Mouse (Mus musculus): ENCODE data around the gene Olfr399.

The Olfr399 gene

DNA sequence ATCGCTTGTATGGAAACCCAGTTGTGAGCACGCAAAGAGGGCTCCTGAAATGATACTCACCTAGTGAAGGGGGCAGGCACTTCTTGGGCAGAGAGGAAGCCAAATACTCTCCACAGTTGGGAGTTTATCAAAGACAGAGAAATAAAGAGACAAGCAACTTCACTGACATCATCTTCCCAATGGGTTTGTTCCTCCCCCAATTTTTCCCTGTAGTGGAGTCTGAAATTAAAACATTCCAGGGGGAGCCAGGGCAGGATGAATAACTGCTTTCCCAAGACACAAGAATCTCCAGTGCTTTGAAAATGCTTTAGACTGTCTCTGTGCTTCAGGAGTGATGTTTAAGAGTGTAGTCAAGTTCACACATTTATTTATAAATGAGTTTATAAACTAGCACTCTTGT, at the start of gene Olfr399, which contains the start of gene Olfr139:
TSS of gene Olfr399 (minus strand) at position 165 of the 400 bp plus-strand sequence.
TSS of gene Olfr139 (minus strand) at position 101 of the 400 bp plus-strand sequence.
- no peak for DNase-seq (ENCODE audit: low read depth)

DNA sequence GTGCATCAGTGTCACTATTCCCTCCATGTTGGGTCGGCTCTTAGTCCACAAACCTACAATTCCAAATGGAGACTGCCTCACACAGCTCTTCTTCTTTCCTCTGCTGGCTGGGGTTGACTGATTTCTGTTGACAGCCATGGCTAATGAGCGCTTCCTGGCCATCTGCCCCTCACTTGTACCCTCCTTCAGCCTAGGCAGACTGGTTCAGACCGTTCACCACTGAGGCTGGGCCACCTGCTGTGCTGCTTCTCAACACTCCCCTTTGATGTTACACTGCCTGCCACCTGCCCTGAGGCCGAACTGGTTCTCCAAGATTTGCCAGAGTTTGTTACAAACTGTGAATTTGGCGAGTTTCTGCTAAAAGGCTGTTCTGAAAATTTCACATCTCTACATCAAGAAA, 48.7 kb upstream of the Olfr399 start:
- DNase-seq (ENCODE audit: low read depth) = no peak

DNA sequence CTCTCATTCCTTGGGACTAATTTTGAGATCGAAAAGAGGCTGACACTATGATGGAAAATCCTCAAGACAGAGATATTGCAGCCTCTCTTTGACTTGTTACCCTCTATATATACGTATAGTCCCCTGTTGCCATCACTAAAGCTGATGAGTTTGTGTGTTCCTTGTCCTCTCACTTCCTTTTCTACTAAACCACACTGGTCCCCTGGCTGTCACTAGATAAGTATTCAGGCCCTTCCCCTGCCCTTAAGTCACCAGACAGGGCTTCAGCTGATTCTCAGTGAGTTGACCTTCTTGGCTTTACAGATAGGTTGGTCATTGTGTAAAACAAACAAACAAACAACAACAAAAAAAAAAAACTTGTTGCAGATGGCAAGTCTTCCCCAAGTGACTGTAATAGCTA, 45.1 kb upstream of the Olfr399 start:
- no peak for DNase-seq (ENCODE audit: low read depth)

DNA sequence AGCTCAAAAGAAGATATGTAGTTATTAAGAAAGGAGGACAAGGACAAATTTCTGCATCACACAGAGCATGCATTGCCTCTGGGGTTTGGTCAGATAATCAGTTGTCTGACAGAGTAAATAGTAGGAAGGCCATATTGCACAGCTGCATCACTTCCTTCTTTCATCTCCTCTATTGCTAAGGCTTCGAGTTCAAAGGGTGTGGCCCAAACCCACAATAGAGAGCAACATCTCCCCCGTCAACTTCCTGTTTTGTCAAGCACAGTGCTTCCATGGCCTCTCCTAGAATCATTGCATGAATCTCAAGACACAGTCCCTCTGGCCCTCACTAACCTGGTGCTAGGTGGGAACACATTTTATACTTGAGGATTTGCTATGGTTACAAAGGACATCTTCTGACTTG, 44.3 kb upstream of the Olfr399 start:
- no peak for DNase-seq (ENCODE audit: low read depth)

DNA sequence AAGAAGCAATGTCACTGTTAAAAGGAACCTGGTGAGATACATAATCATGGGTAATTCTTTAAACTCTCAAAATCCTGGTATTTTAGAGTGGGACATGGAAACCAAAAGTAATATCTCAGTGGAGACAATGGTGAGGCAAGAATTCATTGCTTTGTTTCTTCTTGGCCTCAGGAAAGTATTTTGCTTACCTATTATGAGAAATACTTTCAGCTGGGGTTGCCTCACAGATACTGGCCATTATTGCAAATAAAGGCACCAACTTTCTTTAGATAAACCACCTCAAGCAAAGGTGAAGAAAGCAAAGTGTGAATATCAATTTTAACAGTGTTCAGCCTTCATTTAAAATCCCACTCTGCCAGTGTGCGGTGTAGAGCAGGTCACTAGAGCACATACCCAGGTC, 13.2 kb upstream of the Olfr399 start, which contains the start of gene Zfp616:
TSS of gene Zfp616 (plus strand) at position 301 of the 400 bp plus-strand sequence.
- no peak for DNase-seq (ENCODE audit: low read depth)

DNA sequence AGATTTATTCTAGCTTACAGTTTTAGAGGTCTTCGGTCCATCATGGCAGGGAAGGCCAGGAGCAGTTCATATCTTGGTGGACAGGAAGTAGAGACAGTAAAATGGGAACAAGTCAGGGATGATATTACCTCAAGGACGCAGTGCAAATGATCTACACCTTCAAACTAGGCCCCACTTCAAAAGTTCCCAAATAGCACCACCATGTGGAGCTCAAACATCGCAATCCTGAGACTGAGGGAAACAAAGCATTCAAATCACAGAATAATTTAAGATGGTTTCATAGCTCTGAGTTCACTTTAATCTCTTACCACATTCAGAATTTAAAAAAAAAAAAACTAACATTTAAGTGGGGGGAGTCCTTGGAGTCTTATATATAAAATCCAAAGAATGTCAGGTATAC, 5.1 kb downstream of the Olfr399 start:
- no peak for DNase-seq (ENCODE audit: low read depth)

Data from fibroblast of lung, adult 2 months (primary cell).